Mouse (Mus musculus): ENCODE measurements around the gene Prom1. TPM values are rescaled to one million over a fixed set of nuclear protein-coding genes. Genes with fewer than 3 reads are reported as not detected.
"Not testable (repeated sequence)": the region's sequence is repeated elsewhere in the genome, so short reads cannot be mapped to it uniquely, and the experiment has no call there.

The Prom1 gene
- polyA plus RNA-seq (2016; fragmentation: Nextera tagmentation; extraction: Ambion mirVana) = 11.9 and 13.0 TPM in 2 replicates

- ATAC-seq = peak; percentile 57
- 3% methylated on average over 44 of the region's 44 CpGs for WGBS (ENCODE audit: insufficient replicate concordance)
- peaks cover 60% of the 10 kb centered on the region for H3K27me3 ChIP-seq (replicated peaks)
- H3K4me3 ChIP-seq = peak within 1 kb of the TSS; percentile 49
- H3K4me2 ChIP-seq = peak within 1 kb of the TSS; percentile 65
- no peaks in the 10 kb centered on the region for H3K9me3 ChIP-seq (replicated peaks)
- no peaks in the 10 kb centered on the region for H3K36me3 ChIP-seq
- H3K9ac ChIP-seq = 0 out of 2 replicates have a peak within 1 kb of the TSS, but pooled peaks have one; percentile 14
- H3K4me1 ChIP-seq = no peaks in the 10 kb centered on the region
- H3K27ac ChIP-seq = no peak within 1 kb of the TSS; the same call in 1 of the 2 replicates
Observed at GRCm38 (mm10) chr5:44101231-44102110, at the start of gene Prom1. Gene Prom1 (minus strand): TSS chr5:44102032.

DNA sequence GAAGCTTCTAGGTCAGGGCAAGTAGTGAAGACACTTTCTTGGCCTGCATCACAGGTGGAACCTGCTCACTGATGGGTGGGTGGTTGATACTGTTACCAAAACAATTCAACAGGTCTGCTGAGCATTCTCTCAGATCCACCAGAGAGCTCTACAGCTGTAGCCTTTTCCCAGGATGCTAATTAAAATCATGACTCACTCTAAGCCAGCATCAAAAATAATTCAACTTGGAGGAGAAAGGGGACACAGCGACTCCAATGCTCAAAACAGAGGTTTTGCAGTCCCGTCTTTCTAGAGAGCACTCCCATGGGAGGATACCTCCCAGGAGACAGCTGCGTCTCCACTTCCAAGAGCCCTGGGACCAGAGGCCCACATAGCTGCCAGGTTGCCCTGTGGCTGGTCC lies 45.9 kb upstream of the Prom1 start:
- H3K36me3 ChIP-seq = 0 out of 2 replicates have a peak, but pooled peaks cover 3% of the 10 kb centered on the region
- no peak for ATAC-seq
- no peak overlapping the region for H3K4me2 ChIP-seq
- H3K4me1 ChIP-seq = no peaks in the 10 kb centered on the region
- no peak overlapping the region for H3K27ac ChIP-seq
- peaks cover 7% of the 10 kb centered on the region for H3K9me3 ChIP-seq (replicated peaks)
- 67% methylated on average over 3 of the region's 3 CpGs for WGBS (ENCODE audit: insufficient replicate concordance)
- no peaks in the 10 kb centered on the region for H3K27me3 ChIP-seq (replicated peaks)
- H3K9ac ChIP-seq = no peak overlapping the region
- no peak overlapping the region for H3K4me3 ChIP-seq

GRCm38 (mm10) chr5:44146437-44147332 lies 44.9 kb upstream of the Prom1 start:
- no peak for ATAC-seq
- no peak overlapping the region for H3K9ac ChIP-seq
- no peaks in the 10 kb centered on the region for H3K4me1 ChIP-seq
- H3K36me3 ChIP-seq = 0 out of 2 replicates have a peak, but pooled peaks cover 3% of the 10 kb centered on the region
- 57% methylated on average over 6 of the region's 6 CpGs for WGBS (ENCODE audit: insufficient replicate concordance)
- no peak overlapping the region for H3K4me2 ChIP-seq
- peaks cover 7% of the 10 kb centered on the region for H3K9me3 ChIP-seq (replicated peaks)
- H3K27ac ChIP-seq = no peak overlapping the region
- H3K27me3 ChIP-seq (replicated peaks) = no peaks in the 10 kb centered on the region
- no peak overlapping the region for H3K4me3 ChIP-seq

DNA sequence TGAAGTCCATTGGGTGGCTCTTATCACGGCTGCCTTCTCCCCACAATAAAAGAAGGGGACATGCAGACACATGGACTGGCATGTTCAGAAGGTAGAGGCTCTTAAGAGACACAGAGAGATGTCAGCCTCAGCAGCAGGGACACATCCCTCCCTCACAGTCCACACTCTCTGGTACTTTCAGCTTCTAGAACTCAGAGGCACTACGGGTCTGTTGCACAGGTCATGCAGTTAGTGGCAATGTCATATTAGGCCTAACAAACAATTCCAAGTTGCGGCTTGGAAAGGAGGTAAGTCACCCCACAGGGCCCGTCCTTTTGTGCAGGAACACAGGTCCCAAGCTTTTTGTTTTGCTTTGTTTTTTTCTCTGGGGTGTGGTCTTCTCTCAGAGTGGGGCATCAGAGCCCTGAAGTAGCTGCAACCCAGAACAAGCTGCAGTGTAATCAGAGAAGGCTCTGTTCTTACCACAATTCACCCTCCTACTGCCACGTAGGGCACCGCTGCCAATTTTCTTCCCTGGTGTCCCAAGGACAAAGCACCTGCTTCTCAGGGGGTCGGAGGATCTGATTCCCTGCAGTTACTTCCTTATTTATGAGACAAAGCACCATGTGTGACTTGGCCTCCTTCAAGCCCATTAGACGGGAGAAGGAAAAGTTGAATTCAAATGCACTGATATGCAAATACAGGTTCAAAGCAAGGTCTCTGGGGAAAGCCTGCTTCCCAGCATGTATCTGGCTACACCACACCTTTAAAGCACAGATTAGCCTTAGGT lies 41.8 kb upstream of the Prom1 start:
- H3K27ac ChIP-seq = no peak overlapping the region
- no peak overlapping the region for H3K4me2 ChIP-seq
- no peak overlapping the region for H3K9ac ChIP-seq
- no peak overlapping the region for H3K4me3 ChIP-seq
- no peak for ATAC-seq
- no peaks in the 10 kb centered on the region for H3K36me3 ChIP-seq
- WGBS (ENCODE audit: insufficient replicate concordance) = 46% methylated on average over 8 of the region's 8 CpGs
- H3K4me1 ChIP-seq = no peaks in the 10 kb centered on the region
- H3K27me3 ChIP-seq (replicated peaks) = no peaks in the 10 kb centered on the region
- no peaks in the 10 kb centered on the region for H3K9me3 ChIP-seq (replicated peaks)

DNA sequence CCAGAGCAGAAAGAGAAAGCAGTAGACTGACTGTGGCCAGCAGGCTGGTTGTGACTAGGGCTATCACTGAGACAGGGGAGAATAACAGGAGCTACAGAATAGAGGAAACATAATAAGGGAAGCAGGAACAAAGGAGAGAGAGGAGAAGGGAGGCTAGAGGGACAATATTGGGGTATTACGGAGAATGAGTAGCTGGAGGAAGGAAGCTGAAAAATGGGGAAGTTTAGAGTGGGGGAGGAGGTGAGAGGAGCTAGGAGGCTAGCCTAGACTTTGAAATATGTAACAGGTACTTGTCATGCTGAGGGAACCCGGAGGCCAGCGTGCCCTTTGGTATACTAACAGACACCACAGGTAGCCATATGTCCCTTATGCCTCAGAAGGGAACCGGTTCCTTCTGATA lies 25.7 kb upstream of the Prom1 start:
- 43% methylated on average over 4 of the region's 4 CpGs for WGBS (ENCODE audit: insufficient replicate concordance)
- Histone ChIP-seq H3K4me2 (no peak overlapping the region), H3K36me3 (no peaks in the 10 kb centered on the region), H3K9ac (no peak overlapping the region), H3K27me3 (replicated peaks) (no peaks in the 10 kb centered on the region), H3K27ac (no peak overlapping the region), H3K4me1 (no peaks in the 10 kb centered on the region), H3K4me3 (no peak overlapping the region), H3K9me3 (replicated peaks) (no peaks in the 10 kb centered on the region)
- no peak for ATAC-seq

GRCm38 (mm10) chr5:44126574-44126973 lies 24.7 kb upstream of the Prom1 start:
- not testable (repeated sequence) for H3K4me2 ChIP-seq; H3K27me3 ChIP-seq (replicated peaks); H3K4me3 ChIP-seq; H3K9ac ChIP-seq; H3K36me3 ChIP-seq; H3K4me1 ChIP-seq; H3K27ac ChIP-seq; ATAC-seq; H3K9me3 ChIP-seq (replicated peaks)
- WGBS (ENCODE audit: insufficient replicate concordance) = 71% methylated on average over 8 of the region's 8 CpGs

DNA sequence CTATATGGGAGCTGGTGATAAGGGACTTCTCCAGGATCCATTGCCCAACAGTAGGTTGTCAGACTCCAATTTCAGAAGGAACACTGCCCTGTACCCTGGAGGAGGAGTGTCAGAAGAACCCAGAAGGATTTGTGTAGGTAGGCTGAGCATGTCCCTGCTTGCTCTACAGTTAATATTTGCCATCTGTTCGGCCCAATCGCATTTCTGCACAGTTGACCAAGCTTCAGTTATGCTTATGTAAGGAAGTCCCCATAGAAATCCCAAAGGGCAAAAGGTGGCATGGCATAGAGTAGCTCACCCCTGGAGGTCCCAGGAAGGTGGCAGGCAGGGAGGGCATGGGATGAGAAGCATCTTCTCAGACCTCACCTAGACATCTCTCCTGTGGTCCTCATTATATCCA lies 19.6 kb upstream of the Prom1 start:
- no peaks in the 10 kb centered on the region for H3K36me3 ChIP-seq
- H3K4me2 ChIP-seq = no peak overlapping the region
- H3K9me3 ChIP-seq (replicated peaks) = no peaks in the 10 kb centered on the region
- H3K4me3 ChIP-seq = no peak overlapping the region
- no peak overlapping the region for H3K27ac ChIP-seq
- H3K27me3 ChIP-seq (replicated peaks) = no peaks in the 10 kb centered on the region
- no peaks in the 10 kb centered on the region for H3K4me1 ChIP-seq
- H3K9ac ChIP-seq = no peak overlapping the region
- WGBS (ENCODE audit: insufficient replicate concordance) = 77% methylated on average over 2 of the region's 2 CpGs
- ATAC-seq = no peak

DNA sequence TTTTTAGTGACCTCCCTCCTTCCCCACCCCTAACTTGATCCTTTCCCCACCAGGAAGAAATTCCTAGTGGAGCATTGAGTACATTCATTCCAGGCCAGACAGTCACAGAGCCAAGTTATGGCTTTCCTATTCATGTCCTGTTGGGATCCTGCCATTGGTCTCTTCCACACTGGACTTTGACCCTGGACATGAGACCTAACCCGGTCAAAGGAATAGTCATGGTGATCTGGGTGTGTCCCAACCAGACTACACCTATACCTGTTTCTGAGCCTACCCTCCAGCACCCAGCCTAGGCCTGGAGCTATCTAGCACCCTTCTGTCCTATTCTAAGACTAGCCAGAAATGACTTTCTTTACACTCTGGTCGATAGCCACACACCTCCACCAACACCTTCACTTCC lies 11.3 kb upstream of the Prom1 start:
- Histone ChIP-seq H3K4me3 (no peak overlapping the region), H3K9me3 (replicated peaks) (no peaks in the 10 kb centered on the region), H3K36me3 (no peaks in the 10 kb centered on the region), H3K4me2 (no peak overlapping the region), H3K9ac (no peak overlapping the region), H3K4me1 (no peaks in the 10 kb centered on the region), H3K27ac (no peak overlapping the region), H3K27me3 (replicated peaks) (no peaks in the 10 kb centered on the region)
- ATAC-seq = no peak
- whole genome bisulfite sequencing (ENCODE audit: insufficient replicate concordance) = 71% methylated on average over 2 of the region's 2 CpGs

DNA sequence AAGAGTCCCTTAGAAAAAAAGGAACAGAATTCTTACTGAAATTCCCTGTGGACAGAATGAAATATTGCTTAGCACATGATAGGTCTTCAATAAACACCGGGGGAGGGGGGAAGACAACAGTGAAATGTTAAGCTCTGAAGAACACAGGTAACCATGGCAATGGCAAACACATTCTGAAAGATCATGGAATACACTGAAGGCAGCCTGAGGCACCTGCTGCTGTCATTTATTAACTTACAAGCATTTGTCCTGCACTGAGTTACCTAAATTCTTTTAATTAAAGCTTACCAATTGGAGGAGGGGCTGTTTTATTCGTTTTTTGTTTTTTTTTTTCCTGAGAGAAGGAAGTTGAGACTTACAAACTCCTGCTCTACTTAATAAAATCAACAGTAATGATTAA lies 7.3 kb upstream of the Prom1 start:
- Histone ChIP-seq H3K4me2 (no peak overlapping the region), H3K4me1 (no peaks in the 10 kb centered on the region), H3K9me3 (replicated peaks) (no peaks in the 10 kb centered on the region), H3K4me3 (no peak overlapping the region), H3K36me3 (no peaks in the 10 kb centered on the region), H3K9ac (no peak overlapping the region), H3K27ac (no peak overlapping the region), H3K27me3 (replicated peaks) (0 out of 2 replicates have a peak, but pooled peaks cover 3% of the 10 kb centered on the region)
- no peak for ATAC-seq
- WGBS (ENCODE audit: insufficient replicate concordance) = 41% methylated on average over 2 of the region's 2 CpGs

DNA sequence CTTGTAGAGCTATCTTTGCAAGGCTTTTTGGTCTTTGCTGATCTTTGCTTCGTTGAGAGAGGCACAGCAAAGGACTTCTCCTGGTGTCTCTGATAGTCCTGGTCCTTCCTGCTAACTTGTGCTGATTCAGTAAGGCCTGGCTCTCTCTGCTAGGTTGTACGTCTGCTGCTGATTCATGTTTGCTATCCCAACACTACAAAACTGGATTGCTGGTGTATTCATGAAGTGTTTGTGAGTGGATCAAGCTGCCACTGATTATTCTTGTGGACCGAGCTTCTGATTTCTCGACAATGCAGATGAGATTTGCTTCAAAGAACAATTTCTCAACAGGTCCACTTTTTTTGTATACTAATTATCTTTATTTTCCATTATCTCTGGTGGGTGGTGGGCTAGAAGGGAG lies 6.3 kb upstream of the Prom1 start:
- WGBS (ENCODE audit: insufficient replicate concordance) = 63% methylated on average over 4 of the region's 4 CpGs
- ATAC-seq = no peak
- H3K4me2 ChIP-seq = no peak overlapping the region

DNA sequence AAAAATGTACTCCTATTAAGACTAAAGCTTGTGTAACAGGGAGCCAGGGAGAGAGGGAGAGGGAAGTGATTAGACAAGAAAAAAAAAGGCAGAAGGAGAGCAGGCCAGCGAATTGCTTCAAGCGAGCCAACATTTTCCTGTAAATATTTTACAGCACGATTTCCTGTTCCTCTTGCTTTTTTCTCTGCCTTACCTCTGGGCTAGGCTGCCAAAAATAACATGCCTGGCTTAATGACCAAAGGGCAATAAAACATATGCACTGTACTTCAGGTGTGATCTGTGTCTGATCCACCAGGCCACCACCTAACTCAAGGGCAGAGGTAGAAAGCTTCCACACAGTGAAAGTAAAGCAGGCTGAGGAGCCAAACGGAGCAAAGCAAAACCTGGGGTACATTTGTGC lies 3.4 kb upstream of the Prom1 start:
- H3K4me1 ChIP-seq = no peaks in the 10 kb centered on the region
- ATAC-seq = no peak
- H3K27me3 ChIP-seq (replicated peaks) = peaks cover 36% of the 10 kb centered on the region
- no peaks in the 10 kb centered on the region for H3K36me3 ChIP-seq
- no peak overlapping the region for H3K4me3 ChIP-seq
- no peak overlapping the region for H3K27ac ChIP-seq
- no peaks in the 10 kb centered on the region for H3K9me3 ChIP-seq (replicated peaks)
- WGBS (ENCODE audit: insufficient replicate concordance) = 59% methylated on average over 4 of the region's 4 CpGs
- H3K9ac ChIP-seq = no peak overlapping the region
- no peak overlapping the region for H3K4me2 ChIP-seq

More for the DNA sequence above, 6.3 kb upstream of the Prom1 start:
- Histone ChIP-seq H3K27ac (no peak overlapping the region), H3K27me3 (replicated peaks) (peaks cover 7% of the 10 kb centered on the region), H3K4me1 (no peaks in the 10 kb centered on the region), H3K4me3 (no peak overlapping the region), H3K9me3 (replicated peaks) (no peaks in the 10 kb centered on the region), H3K36me3 (no peaks in the 10 kb centered on the region), H3K9ac (no peak overlapping the region)
